Mouse (Mus musculus) CH12.LX (cell line): ENCODE results near the gene Lrrc8a. TPM values are rescaled to one million over a fixed set of nuclear protein-coding genes. Genes with fewer than 3 reads are reported as not detected.

Experiments used
- DNase-seq: peaks from one replicate; pipeline ENCODE4 v3.0.0-alpha.2; 2013; ENCODE audit errors: extremely low read depth
- H3K27ac ChIP-seq: 2 replicates; pipeline ENCODE4 v1.5.1; 2012; ENCODE audit warnings: low read depth, mild to moderate bottlenecking, control low read depth, moderate library complexity; ENCODE audit not compliant: insufficient read depth
- H3K27me3 ChIP-seq: replicated peaks from 2 replicates; pipeline ENCODE3; 2012; ENCODE audit warnings: inconsistent platforms
- H3K36me3 ChIP-seq, 2 experiments: replicated peaks in 1 of 2; 2 replicates each; pipeline versions ENCODE3 to v1.6.1; 2012; ENCODE audit warnings: inconsistent platforms in 1 of 2, low read length in 1 of 2, mild to moderate bottlenecking in 1 of 2, mixed read lengths in 1 of 2, moderate library complexity in 1 of 2; ENCODE audit not compliant: control insufficient read depth in 1 of 2, insufficient read depth in 1 of 2
- H3K4me1 ChIP-seq, 2 experiments: 2 replicates each; pipeline ENCODE4 v1.6.1; 2012; ENCODE audit warnings: inconsistent platforms in 1 of 2, moderate library complexity in 1 of 2; ENCODE audit not compliant: insufficient read depth in 2 of 2, control insufficient read depth in 1 of 2
- H3K4me2 ChIP-seq: 2 replicates; pipeline ENCODE4 v1.6.1; 2012; ENCODE audit warnings: low read depth, mild to moderate bottlenecking, control low read depth; ENCODE audit not compliant: poor library complexity, insufficient read depth, severe bottlenecking
- H3K4me3 ChIP-seq, 3 experiments: fragments of 150-350 bp in 1 of 3; sonication (generic) in 1 of 3; replicated peaks in 1 of 3; 2 replicates each; pipeline versions ENCODE3 to v1.5.1; 2011 to 2012; ENCODE audit warnings: low read depth in 2 of 3, low read length in 2 of 3, mild to moderate bottlenecking in 2 of 3, moderate library complexity in 2 of 3, control low read depth in 1 of 3, improper control_type of control experiment in 1 of 3, inconsistent platforms in 1 of 3, mixed read lengths in 1 of 3; ENCODE audit not compliant: poor library complexity in 1 of 3
- H3K79me2 ChIP-seq: replicated peaks from 2 replicates; pipeline ENCODE4 v1.6.1; 2012; ENCODE audit warnings: mild to moderate bottlenecking, moderate library complexity; ENCODE audit not compliant: control insufficient read depth, poor library complexity, insufficient read depth, severe bottlenecking; ENCODE audit errors: extremely low read depth
- H3K9ac ChIP-seq: 2 replicates; pipeline ENCODE4 v1.6.1; 2012; ENCODE audit warnings: low read depth, mild to moderate bottlenecking, control low read depth, moderate library complexity; ENCODE audit not compliant: insufficient read depth
- H3K9me3 ChIP-seq: replicated peaks from 2 replicates; pipeline ENCODE3; 2012; ENCODE audit warnings: low read length, inconsistent platforms, mixed read lengths
- CHD1 ChIP-seq: IDR thresholded peaks from 2 replicates; pipeline ENCODE4 v1.6.1; 2012; ENCODE audit warnings: low read depth, low read length, improper control_type of control experiment, inconsistent platforms
- E2F4 ChIP-seq: IDR thresholded peaks from 2 replicates; pipeline ENCODE4 v1.6.1; 2011; ENCODE audit warnings: low read depth, low read length, improper control_type of control experiment; ENCODE audit not compliant: insufficient replicate concordance
- ELF1 ChIP-seq: IDR thresholded peaks from 2 replicates; pipeline ENCODE4 v1.6.1; 2014; ENCODE audit warnings: low read depth, mild to moderate bottlenecking, inconsistent platforms, low read length, improper control_type of control experiment
- EP300 ChIP-seq: IDR thresholded peaks from 2 replicates; pipeline ENCODE4 v1.6.1; 2011; ENCODE audit warnings: low read length, improper control_type of control experiment
- ETS1 ChIP-seq: conservative IDR thresholded peaks from 2 replicates; pipeline ENCODE4 v1.6.1; 2012; ENCODE audit warnings: low read depth, mild to moderate bottlenecking, inconsistent platforms, low read length, improper control_type of control experiment, moderate library complexity
- IRF4 ChIP-seq: IDR thresholded peaks from 2 replicates; pipeline ENCODE4 v1.6.1; 2014; ENCODE audit warnings: low read depth, mild to moderate bottlenecking, inconsistent platforms, low read length, improper control_type of control experiment
- KAT2A ChIP-seq: IDR thresholded peaks from 2 replicates; pipeline ENCODE4 v1.6.1; 2012; ENCODE audit warnings: low read length, improper control_type of control experiment, inconsistent platforms; ENCODE audit not compliant: insufficient replicate concordance
- MAFK ChIP-seq: IDR thresholded peaks from 2 replicates; pipeline ENCODE4 v1.6.1; 2011; ENCODE audit warnings: low read length, improper control_type of control experiment; ENCODE audit not compliant: insufficient replicate concordance
- MEF2A ChIP-seq: IDR thresholded peaks from 2 replicates; pipeline ENCODE4 v1.6.1; 2014; ENCODE audit warnings: low read depth, mild to moderate bottlenecking, inconsistent platforms, low read length, improper control_type of control experiment, borderline replicate concordance
- MYC ChIP-seq: IDR thresholded peaks from 2 replicates; pipeline ENCODE4 v1.6.1; 2011; ENCODE audit warnings: low read depth, mild to moderate bottlenecking, improper control_type of control experiment, low read length
- NRF1 ChIP-seq: IDR thresholded peaks from 2 replicates; pipeline ENCODE4 v1.6.1; 2014; ENCODE audit warnings: low read depth, mild to moderate bottlenecking, inconsistent platforms, low read length, improper control_type of control experiment, moderate library complexity
- POLR2A ChIP-seq: IDR thresholded peaks from 2 replicates; pipeline ENCODE4 v1.6.1; 2011; ENCODE audit warnings: low read depth, mild to moderate bottlenecking, improper control_type of control experiment, low read length
- SIN3A ChIP-seq: IDR thresholded peaks from 2 replicates; pipeline ENCODE4 v1.6.1; 2012; ENCODE audit warnings: low read length, improper control_type of control experiment, inconsistent platforms
- TBP ChIP-seq: conservative IDR thresholded peaks from 2 replicates; pipeline ENCODE4 v1.6.1; 2011; ENCODE audit warnings: low read depth, low read length, improper control_type of control experiment
- UBTF ChIP-seq: IDR thresholded peaks from 2 replicates; pipeline ENCODE4 v1.6.1; 2012; ENCODE audit warnings: low read depth, mild to moderate bottlenecking, inconsistent platforms, low read length, improper control_type of control experiment, moderate library complexity
- USF1 ChIP-seq: IDR thresholded peaks from 2 replicates; pipeline ENCODE4 v1.6.1; 2014; ENCODE audit warnings: low read depth, mild to moderate bottlenecking, inconsistent platforms, low read length, improper control_type of control experiment
- ZC3H11A ChIP-seq: IDR thresholded peaks from 2 replicates; pipeline ENCODE4 v1.6.1; 2012; ENCODE audit warnings: low read depth, mild to moderate bottlenecking, inconsistent platforms, low read length, improper control_type of control experiment
- ZKSCAN1 ChIP-seq: IDR thresholded peaks from 2 replicates; pipeline ENCODE4 v1.6.1; 2012; ENCODE audit warnings: low read depth, inconsistent platforms, low read length, improper control_type of control experiment, borderline replicate concordance
- ZMIZ1 ChIP-seq: IDR thresholded peaks from 2 replicates; pipeline ENCODE4 v1.6.1; 2012; ENCODE audit warnings: low read depth, mild to moderate bottlenecking, inconsistent platforms, low read length, improper control_type of control experiment
- ZNF384 ChIP-seq: IDR thresholded peaks from 2 replicates; pipeline ENCODE4 v1.6.1; 2012; ENCODE audit warnings: low read depth, low read length, improper control_type of control experiment, inconsistent platforms
- dilution Hi-C: fragments of 300-500 bp; cut with MboI; formaldehyde crosslinking; loops from 2 replicates; pipeline ENCODE4 v1.14.3; 2020; ENCODE audit warnings: low sequenced_read_pairs; ENCODE audit not compliant: extremely low pct_unique_long_range_greater_than_20kb, extremely low pct_ligation_motif_present
- in situ Hi-C: fragments of 300-500 bp; cut with MboI; formaldehyde crosslinking; loops from 3 replicates; pipeline ENCODE4 v1.14.3; 2019; ENCODE audit warnings: low sequenced_read_pairs, low pct_ligation_motif_present, low pct_unique_long_range_greater_than_20kb, mixed read lengths
- polyA plus RNA-seq: library from polyadenylated mRNA; unstranded; fragments of >175 nt; gene quantifications from 2 replicates; pipeline ENCODE4 v1.2.1, GENCODE M21; 2012; ENCODE audit warnings: low read depth; ENCODE audit not compliant: insufficient read length
- total RNA-seq, 2 experiments: library from RNA; depleted of rRNA; stranded (reverse); fragments of 300-350 nt in 1 of 2; fragments of >200 nt in 1 of 2; gene quantifications; 2 replicates each; pipeline ENCODE4 v1.2.3; 2012 to 2014

Lrrc8a gene
- total and polyA plus RNA-seq, 3 experiments: 1.4 to 2.8 (median 1.8) TPM

DNA sequence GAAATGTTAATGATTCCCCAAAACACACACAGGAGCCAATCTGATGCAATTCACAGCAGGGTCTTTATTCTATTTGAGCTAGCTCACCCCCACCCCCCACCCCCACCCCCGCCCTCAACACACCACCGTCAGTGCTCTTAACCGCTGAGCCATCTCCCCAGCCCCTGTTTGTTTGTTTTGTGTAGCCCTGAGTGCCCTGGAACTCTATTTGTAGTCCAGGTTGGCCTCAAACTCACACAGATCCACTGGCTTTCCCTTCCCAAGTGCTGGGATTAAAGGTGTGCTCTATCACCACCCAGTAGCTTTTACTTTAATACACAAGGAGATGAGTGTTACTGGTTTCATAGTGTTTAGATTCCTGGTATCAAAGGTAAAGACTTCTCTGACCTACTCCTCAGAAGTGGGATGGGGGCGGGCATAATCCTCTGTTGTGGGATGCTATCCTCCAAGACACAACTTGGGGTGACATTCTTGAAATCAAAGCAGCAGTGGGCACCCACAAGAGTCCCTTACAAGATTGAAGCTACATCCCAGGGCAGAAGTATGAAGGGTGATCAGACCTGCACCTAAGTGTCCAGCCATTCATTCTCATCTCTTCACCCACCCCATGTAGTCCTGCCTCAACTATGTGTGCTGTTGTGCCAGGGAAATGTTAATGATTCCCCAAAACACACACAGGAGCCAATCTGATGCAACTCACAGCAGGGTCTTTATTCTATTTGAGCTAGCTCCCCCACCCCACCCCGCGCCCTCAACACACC lies 25.9 kb upstream of the Lrrc8a start:
- in situ Hi-C loops: no loop called here
- H3K4me3 ChIP-seq: no peak overlapping the region
- TF ChIP-seq ETS1 (no peak), UBTF (no peak), ELF1 (no peak), MEF2A (no peak), MAFK (no peak), E2F4 (no peak), ZNF384 (no peak), SIN3A (no peak)

DNA sequence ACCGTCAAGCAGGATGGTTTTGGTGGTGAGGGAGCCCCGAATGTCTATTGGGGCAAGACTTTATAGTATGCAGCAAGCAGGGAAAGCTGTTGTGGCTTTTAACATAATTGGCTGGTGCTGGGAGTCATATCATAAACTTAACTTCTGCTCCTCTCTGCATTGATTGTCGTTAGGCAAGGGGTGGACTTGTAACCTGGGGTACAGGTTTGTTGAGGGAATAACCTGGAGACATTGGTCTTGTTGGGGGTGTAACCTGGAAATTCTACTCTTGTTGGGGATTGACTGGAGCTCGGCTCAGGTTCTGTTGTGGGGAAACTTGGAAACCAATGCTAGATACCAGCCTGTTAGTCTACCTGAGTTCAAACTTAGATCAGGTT lies 25.4 kb upstream of the Lrrc8a start:
- H3K27me3 ChIP-seq: peaks cover 11% of the 10 kb centered on the region
- no peaks in the 10 kb centered on the region for H3K79me2 ChIP-seq
- H3K27ac ChIP-seq: no peak overlapping the region
- TF ChIP-seq EP300: no peak
- TF ChIP-seq ZC3H11A: no peak
- TF ChIP-seq USF1: no peak
- TF ChIP-seq MYC: no peak
- no peak for TF ChIP-seq MAFK
- TF ChIP-seq KAT2A: no peak
- TF ChIP-seq UBTF: no peak
- no peak for TF ChIP-seq CHD1
- no peak for TF ChIP-seq E2F4
- no peak for TF ChIP-seq TBP
- TF ChIP-seq NRF1: no peak
- no peak for TF ChIP-seq IRF4
- TF ChIP-seq SIN3A: no peak
- TF ChIP-seq ZKSCAN1: no peak
- no peak for TF ChIP-seq ZMIZ1
- no peak for TF ChIP-seq POLR2A
- no peaks in the 10 kb centered on the region for H3K36me3 ChIP-seq
- no peak overlapping the region for H3K4me3 ChIP-seq
- dilution Hi-C loops: no loop called here
- H3K9me3 ChIP-seq: no peaks in the 10 kb centered on the region
- in situ Hi-C loops: no loop called here
- H3K9ac ChIP-seq: no peak overlapping the region
- H3K4me2 ChIP-seq: no peak overlapping the region
- H3K4me1 ChIP-seq: peaks cover 0 to 4% of the 10 kb centered on the region in 2 experiments; a peak in 1 of 4 replicates
- no peak for DNase-seq

More for the DNA sequence above, 25.9 kb upstream of the Lrrc8a start:
- no peaks in the 10 kb centered on the region for H3K36me3 ChIP-seq
- no peak overlapping the region for H3K9ac ChIP-seq
- no peak for DNase-seq
- H3K27me3 ChIP-seq: peaks cover 17% of the 10 kb centered on the region
- H3K27ac ChIP-seq: no peak overlapping the region
- H3K79me2 ChIP-seq: no peaks in the 10 kb centered on the region
- no peaks in the 10 kb centered on the region for H3K9me3 ChIP-seq
- H3K4me2 ChIP-seq: no peak overlapping the region
- dilution Hi-C loops: no loop called here
- peaks cover under 1 to 9% of the 10 kb centered on the region in 2 experiments for H3K4me1 ChIP-seq
